Mouse (Mus musculus): ENCODE data around the gene Gm10837.

The Gm10837 gene

DNA sequence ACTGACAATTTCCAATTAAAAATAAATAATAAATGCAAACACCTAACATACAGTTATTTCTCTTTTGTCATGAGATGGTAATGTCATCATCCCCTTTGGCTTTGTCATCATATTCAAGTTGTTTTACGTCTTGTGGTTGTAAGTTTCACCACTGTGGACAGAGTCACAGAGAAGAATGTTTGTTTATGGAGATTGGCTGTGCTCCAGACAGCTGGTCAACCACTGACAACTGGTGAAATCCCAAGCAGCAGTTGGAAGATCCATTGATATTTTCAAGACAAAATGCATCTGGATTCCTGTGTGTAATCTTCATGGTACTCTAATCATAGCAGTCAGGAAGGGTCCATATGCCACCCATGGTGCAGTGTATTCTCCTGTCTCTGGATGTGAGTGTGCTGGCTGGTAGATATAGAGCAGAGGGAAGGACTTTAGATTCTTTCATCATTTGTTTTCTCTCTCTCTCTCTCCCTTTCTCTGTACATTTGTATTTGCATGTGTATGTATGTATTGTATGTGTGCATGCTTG lies 23.2 kb downstream of the Gm10837 start:
- peak; percentile 18 for DNase-seq (ENCODE audit: extremely low read depth, insufficient read length, low spot score)

DNA sequence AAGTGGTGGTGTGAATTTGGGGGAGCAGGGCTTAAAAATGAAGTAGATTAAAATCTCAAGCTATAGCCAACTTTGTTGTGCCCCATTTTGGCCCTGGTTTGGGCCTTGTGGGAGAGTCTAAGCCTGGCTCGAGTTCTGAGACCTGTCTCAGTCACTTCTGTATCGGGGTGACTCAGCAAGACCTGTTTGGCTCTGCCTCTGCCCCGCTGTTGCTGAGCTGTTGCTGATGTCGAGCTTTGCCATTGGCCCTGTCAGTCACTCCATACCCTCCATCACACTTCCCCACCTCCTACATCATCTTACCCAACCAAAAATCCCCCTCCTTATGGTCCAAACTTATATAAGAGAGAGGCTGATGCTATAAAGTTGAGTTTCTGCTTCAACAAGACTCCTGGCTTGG lies 38.1 kb downstream of the Gm10837 start:
- DNase-seq (ENCODE audit: extremely low read depth, insufficient read length, low spot score), result peak; percentile 9

DNA sequence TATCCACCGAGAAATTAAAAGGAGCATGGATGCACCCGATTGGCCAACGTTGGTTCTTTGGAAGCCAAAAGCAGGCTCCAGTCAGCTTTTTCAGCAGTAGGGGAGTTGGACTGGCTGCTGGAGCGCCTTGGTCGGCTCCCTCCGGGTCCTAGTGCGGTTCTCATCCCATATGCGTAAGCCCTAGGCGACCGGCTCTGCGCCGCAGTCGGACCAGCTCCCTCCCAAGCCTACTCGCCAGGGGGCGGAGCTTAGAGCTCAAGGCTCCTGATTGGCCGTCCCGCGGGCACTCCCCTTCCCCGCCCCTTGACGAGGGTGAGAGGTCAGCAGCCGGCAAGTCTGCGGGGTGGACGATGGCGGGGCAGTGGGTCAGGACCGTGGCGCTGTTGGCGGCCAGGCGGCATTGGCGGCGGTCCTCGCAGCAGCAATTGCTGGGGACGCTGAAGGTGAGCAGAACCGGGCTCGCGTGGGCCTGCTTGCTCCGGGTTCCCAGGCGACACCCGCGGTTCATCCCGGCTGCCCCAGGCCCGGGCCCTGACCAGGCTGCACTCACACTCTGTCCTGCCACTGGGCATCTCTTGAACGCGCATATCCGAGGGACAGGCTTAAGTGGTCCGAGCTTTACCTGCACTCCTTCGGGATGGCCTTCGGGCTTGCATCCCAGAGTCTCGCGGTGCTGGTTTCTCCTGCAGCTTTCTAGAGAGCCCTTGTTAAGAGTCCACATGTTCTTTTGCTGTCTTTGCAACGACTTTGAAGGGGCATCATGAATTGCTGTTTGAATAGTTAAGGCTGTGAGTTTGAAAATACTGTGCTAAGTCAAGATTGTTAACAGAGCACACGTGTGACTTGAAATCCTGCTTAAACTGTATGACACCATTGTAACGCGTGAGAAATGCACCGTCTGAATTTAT lies 43.9 kb downstream of the Gm10837 start, which contains the start of gene Pcca:
TSS of gene Pcca (plus strand) at position 308 of the 908 bp plus-strand sequence.
- DNase-seq (ENCODE audit: extremely low read depth, insufficient read length, low spot score), result peak; percentile 95

DNA sequence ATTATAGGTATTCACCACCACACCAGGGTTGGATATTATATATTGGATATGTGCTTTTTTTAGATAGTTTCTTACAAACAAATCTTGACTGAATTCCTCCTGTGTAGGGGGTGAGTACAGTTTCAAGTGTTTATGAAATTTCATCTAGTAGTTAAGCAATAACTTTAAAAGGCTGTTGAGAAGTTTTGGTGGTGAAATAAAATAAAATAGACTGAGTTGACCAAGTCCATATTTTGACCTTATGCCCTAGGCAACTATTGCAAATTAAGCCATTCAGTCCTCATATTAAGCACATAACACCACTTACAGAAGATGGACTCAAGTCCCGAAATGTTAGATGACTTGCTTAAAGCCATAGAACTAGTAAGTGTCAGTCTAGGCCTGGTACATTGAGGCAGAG lies 45.6 kb downstream of the Gm10837 start:
- no peak for DNase-seq (ENCODE audit: extremely low read depth, insufficient read length, low spot score)

Data from 3134 (cell line).